Mouse (Mus musculus) MEL (cell line): ENCODE data around the gene Trmt1.

Experiments
- CHD2 ChIP-seq: IDR thresholded peaks from 2 replicates; pipeline ENCODE4 v1.6.1; 2011; ENCODE audit warnings: low read length, improper control_type of control experiment
- CTCF ChIP-seq, 3 experiments: IDR thresholded peaks in 2 of 3; conservative IDR thresholded peaks in 1 of 3; 2 replicates each; pipeline ENCODE4 v1.5.1; 2011 to 2012; ENCODE audit warnings: low read length in 3 of 3, low read depth in 2 of 3, mild to moderate bottlenecking in 2 of 3, improper control_type of control experiment in 1 of 3, inconsistent platforms in 1 of 3, mixed read lengths in 1 of 3, moderate library complexity in 1 of 3; ENCODE audit not compliant: control insufficient read depth in 1 of 3, insufficient read depth in 1 of 3, poor library complexity in 1 of 3, severe bottlenecking in 1 of 3
- GATA1 ChIP-seq: IDR thresholded peaks from 2 replicates; pipeline ENCODE4 v1.6.1; 2011; ENCODE audit warnings: low read depth, low read length, improper control_type of control experiment
- MAFK ChIP-seq: IDR thresholded peaks from 2 replicates; pipeline ENCODE4 v1.6.1; 2011; ENCODE audit warnings: low read depth, mild to moderate bottlenecking, low read length, improper control_type of control experiment, borderline replicate concordance
- MAZ ChIP-seq: IDR thresholded peaks from 2 replicates; pipeline ENCODE4 v1.6.1; 2012; ENCODE audit warnings: low read depth, mild to moderate bottlenecking, inconsistent platforms, low read length, improper control_type of control experiment
- POLR2A ChIP-seq, 2 experiments: IDR thresholded peaks; 2 replicates each; pipeline ENCODE4 v1.6.1; 2011 to 2012; ENCODE audit warnings: low read length in 2 of 2, mild to moderate bottlenecking in 2 of 2, control low read depth in 1 of 2, improper control_type of control experiment in 1 of 2, low read depth in 1 of 2, moderate library complexity in 1 of 2; ENCODE audit not compliant: control insufficient read depth in 1 of 2, insufficient read depth in 1 of 2, poor library complexity in 1 of 2
- POLR2AphosphoS2 ChIP-seq: IDR thresholded peaks from 2 replicates; pipeline ENCODE4 v1.6.1; 2011; ENCODE audit warnings: low read length, improper control_type of control experiment
- POLR2AphosphoS5 ChIP-seq: IDR thresholded peaks from 2 replicates; pipeline ENCODE4 v1.6.1; 2012; ENCODE audit warnings: low read depth, borderline replicate concordance, mild to moderate bottlenecking, inconsistent platforms, low read length, moderate library complexity, mixed read lengths
- RCOR1 ChIP-seq: IDR thresholded peaks from 2 replicates; pipeline ENCODE4 v1.6.1; 2012; ENCODE audit warnings: low read depth, mild to moderate bottlenecking, inconsistent platforms, low read length, improper control_type of control experiment
- TBP ChIP-seq: IDR thresholded peaks from 2 replicates; pipeline ENCODE4 v1.8.0; 2011; ENCODE audit warnings: low read depth, low read length, improper control_type of control experiment
- ZMIZ1 ChIP-seq: IDR thresholded peaks from 2 replicates; pipeline ENCODE4 v1.6.1; 2012; ENCODE audit warnings: low read depth, mild to moderate bottlenecking, inconsistent platforms, low read length, improper control_type of control experiment, moderate library complexity

DNA sequence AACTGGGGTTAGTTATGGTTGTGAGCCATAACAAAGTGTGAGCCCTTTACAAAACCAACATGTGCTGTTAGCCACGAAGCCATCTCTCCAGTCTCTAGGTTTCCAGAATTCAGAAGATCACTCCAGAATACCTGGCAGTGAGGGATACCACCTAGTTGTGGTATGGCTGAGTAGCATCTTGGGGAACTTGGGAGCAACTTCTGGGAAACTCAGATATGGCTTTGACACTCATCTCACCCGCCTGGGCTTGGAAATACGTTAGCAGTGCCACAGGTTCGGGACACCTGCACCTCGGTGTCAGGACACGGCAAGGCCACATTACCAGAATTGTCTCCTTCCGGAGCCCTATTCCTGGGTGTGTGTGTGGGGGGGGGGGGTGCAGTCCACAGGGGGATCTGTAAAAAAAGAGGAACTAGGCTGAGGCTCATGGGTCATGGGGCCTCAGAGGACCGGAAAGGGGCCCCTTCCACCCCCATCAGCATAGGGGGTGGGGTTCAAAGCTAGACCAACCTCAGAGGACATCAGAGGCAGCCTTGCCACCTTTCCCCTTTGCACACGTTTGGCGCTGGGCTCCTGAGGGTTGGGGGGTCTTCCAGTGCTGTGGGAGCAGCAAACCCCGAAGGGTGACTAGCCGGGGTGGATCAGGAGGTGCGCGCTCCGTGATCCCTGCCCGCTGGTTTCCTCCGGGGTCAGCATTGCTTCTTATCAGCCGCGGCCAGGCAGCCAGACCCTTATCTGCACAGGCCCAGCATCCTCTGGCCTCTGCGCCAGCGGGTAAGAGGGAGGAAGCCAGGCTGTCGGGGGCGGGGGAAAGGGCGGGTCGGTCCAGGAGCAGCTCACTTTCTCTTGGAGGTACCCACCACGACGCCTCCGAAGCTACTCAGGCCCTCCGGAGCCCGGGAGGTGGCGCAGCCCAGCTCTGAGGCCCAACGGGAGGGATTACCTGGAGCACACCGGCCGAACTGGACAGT is 15.1 kb downstream of the Trmt1 start, which contains the start of gene Lyl1:
- TF ChIP-seq CTCF (IDR thresholded peaks at IDR 0.05 in 2 of 3, conservative IDR thresholded peaks at IDR 0.05 in 1 of 3; ENCODE audit: control insufficient read depth in 1 of 3, insufficient read depth in 1 of 3, low read depth in 2 of 3, low read length in 3 of 3, poor library complexity in 1 of 3, severe bottlenecking in 1 of 3): peak in 2 of 3 experiments; percentile 43 to 50; a peak in 4 of 6 replicates
- TF ChIP-seq POLR2AphosphoS2: peak; percentile 94
- TF ChIP-seq GATA1: peak; percentile 97
- TF ChIP-seq RCOR1: peak; percentile 84
- peak; percentile 86 to 96 for TF ChIP-seq POLR2A (IDR thresholded peaks at IDR 0.05; ENCODE audit: control insufficient read depth in 1 of 2, insufficient read depth in 1 of 2, low read depth in 1 of 2, low read length in 2 of 2, poor library complexity in 1 of 2)
- peak; percentile 94 for TF ChIP-seq MAZ
- peak; percentile 91 for TF ChIP-seq ZMIZ1
- peak; percentile 74; the same call in 1 of the 2 replicates for TF ChIP-seq POLR2AphosphoS5
- TF ChIP-seq TBP: peak; percentile 88
- TF ChIP-seq CHD2: no peak; the same call in 1 of the 2 replicates
- peak; percentile 27; the same call in 1 of the 2 replicates for TF ChIP-seq MAFK
